Mouse (Mus musculus) 3134 (cell line): Measurements from ENCODE around the gene Rere.
A peak's percentile ranks its signal among the peaks of the same experiment; 100 is the strongest.
"Not testable (repeated sequence)": the region's sequence is repeated elsewhere in the genome, so short reads cannot be mapped to it uniquely, and the experiment has no call there.

ENCODE experiments used
- DNase-seq: peaks from one replicate; pipeline ENCODE4 v3.0.0-alpha.2; 2011; ENCODE audit warnings: low spot score; ENCODE audit not compliant: insufficient read length; ENCODE audit errors: extremely low read depth

The Rere gene

GRCm38 (mm10) chr4:150536821-150537510, 255.5 kb downstream of the Rere start:
- DNase-seq, result no peak

DNA sequence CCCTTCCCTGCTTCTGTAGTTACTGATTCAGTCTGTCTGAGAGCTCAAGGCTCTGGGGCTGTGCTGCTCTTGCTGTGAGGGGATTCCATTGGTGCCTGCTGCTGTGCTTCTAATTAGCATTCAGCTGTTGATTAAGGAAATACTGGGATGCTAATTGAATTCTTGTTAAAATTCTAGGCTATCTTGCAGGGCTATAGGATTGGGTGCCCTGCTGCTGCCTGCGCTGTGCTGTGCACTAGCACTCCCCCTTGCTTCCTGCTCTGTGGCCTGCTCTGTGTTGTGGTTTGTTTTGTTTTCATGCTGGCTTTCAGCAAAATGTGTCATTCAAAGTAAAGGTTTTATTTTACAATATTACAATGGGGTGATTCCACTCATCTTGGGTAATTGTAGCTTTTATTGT, 258.4 kb downstream of the Rere start:
- DNase-seq, result no peak

- no peak for DNase-seq
These were observed 259.1 kb downstream of the Rere start for GRCm38 (mm10) chr4:150540392-150541094.

- DNase-seq, result peak; percentile 61
These were observed 262.8 kb downstream of the Rere start for GRCm38 (mm10) chr4:150544231-150544630.

DNA sequence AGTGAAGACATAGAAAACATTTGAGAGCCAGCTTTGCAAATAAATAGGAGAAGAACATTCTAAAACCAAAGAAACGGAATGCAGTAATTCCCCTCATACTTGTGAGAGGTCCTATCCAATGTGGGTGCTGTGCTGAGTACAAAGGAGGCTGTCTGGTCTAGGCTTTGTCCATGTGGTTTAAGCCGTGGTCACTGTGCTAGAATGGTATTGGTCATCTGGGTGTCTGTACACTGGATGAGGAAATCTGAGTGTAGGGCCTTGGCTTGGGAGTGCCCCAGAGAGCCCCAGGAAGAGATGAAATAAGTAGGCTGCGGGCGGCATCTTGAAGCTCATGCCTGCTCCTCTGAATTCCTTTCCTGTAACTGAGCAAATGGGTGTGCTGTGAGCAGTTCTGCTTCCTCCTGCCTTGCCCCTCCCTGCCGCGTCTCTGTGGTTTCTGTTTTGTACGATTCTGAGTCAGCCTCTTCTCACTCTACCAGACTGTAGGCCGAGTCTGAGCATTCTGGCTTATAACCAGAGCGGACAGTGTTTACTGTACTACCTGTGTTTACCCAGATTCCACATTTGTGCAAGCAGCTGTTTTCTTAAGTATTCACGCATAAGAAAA, 263.3 kb downstream of the Rere start:
- peak; percentile 76 for DNase-seq

DNA sequence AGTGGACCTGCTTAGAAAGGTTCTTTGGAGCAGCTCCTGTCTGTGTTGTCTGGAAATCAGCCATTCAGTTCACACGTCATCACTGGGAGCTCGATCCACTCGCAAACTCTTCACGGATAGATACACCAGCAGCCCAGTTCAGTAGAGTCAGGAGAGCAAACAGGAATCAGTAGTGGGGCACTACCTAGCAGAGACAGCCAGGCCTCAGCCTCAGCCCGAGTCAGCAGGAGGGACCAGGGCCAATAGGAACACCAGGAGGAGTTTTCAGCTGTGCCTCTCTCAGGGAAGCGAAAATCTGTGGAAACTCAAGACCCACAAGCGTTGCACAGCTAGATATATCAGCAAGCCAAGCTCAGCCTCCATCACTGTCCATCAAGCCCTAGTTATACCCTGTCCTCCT, 264.3 kb downstream of the Rere start:
- DNase-seq, result no peak

DNA sequence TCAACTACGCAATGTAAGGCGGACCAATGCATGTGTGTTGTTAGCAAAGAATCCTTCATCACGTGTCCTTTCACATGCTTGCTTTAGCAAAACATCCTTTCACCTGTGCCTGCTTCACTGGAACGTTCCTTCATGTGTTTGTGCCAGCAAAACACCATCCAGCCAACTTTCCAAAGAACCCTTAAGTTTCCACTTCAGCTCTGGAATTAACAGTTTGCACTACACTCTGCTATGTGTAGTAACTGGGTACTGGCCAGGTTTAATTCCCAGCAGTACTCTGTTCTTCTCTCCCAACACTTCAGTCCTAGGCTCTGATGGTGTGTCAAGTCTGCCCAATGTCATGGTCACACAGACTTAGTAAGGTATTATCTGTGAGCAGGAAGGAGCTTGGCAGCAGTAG, 264.9 kb downstream of the Rere start:
- not testable (repeated sequence) for DNase-seq

GRCm38 (mm10) chr4:150549393-150549792, 267.9 kb downstream of the Rere start:
- no peak for DNase-seq

DNA sequence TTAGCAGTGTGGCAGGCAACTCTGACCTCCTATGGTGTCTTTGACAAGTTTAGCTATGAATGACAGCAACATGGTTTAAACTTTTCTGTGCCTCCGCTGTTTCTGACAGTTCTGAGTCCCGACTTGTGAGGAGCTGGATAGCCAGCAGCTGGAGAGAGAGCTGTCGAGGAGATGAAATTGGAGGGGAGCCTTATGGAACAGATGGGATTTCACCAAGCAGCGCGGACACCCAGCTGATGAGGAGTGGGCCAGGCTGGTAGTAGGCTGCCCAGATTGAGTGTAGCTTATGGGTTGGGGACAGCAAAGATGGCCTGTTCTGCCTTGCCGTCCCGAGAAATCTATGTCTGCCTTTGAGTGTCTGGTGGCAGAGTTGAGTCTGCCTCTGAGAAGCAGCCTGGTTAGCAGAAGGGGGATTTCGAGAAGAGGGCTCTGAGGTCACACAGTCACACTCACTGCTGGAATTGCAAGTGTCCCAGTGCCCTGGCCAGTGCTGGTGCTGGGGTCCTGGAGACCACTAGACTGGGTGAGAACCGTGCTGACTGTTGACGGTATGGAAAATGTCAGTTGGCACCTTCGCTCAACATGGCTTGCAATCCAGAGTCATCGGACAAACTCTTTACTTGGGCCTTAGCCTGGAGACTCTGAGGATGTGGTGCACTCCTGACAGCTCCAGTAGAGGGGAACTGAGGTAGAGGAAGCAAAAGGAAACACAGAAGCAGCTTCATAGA, 268.7 kb downstream of the Rere start:
- no peak for DNase-seq

DNA sequence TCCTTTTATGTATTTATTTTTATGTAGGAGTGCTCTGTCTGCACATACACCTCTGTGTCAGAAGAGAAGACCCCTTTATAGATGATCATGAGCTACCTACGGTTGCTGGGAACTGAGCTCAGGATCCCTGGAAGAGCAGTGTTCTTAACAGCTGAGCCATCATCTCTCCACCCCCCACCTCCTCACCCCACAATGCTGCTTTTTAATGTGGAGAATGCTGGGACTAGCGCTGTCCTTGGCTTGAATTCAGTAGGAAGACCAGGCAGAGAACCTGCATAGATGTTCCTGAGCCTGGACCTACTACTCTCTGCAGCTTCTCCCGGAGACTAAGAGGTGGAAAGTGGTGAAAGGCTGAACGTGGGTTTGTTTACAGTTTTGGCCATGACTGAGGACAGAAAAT, 269.9 kb downstream of the Rere start:
- DNase-seq, result no peak

- DNase-seq, result no peak
These were observed 271.5 kb downstream of the Rere start for GRCm38 (mm10) chr4:150552751-150553600.

DNA sequence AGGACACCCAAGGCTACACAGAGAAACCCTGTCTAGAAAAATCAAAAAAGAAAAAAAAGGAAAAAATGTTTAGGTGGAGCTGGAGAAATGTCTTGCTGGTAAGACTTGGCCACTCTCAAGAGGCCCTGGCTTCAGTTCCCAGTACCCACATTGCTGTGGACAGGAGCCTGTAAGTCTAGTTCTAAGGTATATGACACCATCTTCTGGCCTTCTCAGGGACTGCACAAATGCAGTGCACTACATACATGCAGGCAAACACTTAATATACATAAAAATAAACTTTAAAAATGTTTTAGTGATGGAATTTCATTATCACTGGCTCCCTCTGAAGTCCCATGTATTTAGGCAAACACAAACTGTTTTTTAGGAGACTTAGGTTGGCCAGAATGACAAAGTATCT, 274.3 kb downstream of the Rere start:
- no peak for DNase-seq

GRCm38 (mm10) chr4:150556382-150557221, 275.2 kb downstream of the Rere start:
- DNase-seq, result no peak

- not testable (repeated sequence) for DNase-seq
These were observed 275.8 kb downstream of the Rere start for GRCm38 (mm10) chr4:150557289-150557688.

DNA sequence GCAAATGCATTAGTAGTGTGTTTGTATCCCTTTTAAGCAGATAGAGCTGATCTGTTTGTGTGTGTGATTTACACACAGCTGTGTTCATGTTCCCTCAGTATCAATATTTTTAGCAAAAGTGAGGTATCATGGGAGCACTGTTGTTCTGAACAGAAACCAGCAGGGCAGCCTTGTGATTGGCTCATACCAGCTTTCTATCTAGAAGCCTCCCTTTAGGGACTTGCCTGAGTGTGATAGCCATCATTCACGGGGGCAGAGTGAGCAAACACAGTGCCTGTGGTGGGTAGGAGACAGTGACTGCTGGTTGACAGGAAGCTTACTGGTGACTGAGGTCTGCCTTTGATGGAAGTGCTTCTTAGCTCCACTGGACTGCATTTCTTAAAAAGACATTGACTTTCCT, 276.5 kb downstream of the Rere start:
- no peak for DNase-seq

GRCm38 (mm10) chr4:150559514-150559913, 278.1 kb downstream of the Rere start:
- DNase-seq, result no peak

GRCm38 (mm10) chr4:150563281-150563680, 281.8 kb downstream of the Rere start:
- no peak for DNase-seq

DNA sequence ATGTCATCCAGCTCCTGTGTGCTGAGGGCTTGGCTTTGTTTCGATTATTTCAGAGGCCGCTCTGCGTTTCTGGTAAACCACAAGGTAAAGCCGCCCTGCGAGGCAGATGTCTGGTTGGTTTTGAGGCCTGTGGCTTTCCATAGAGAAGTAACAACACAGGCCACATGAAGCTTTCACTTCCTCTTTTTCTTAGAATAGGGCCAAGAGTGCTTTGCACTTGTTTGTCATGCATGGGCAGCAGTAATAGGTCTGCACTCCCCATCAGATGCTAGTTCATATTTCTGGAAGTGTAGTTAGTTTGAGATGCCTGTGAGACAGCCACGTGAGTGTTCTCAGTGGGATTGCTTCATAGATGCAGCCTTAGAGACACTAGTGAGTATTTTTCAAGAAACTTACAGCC, 284.7 kb downstream of the Rere start:
- no peak for DNase-seq

GRCm38 (mm10) chr4:150568318-150569134, 287.1 kb downstream of the Rere start:
- DNase-seq, result no peak
